Mouse (Mus musculus) gastrocnemius, postnatal 25 days (tissue): ENCODE results near the gene Cntnap5c. TPM values are rescaled to one million over a fixed set of nuclear protein-coding genes. Genes with fewer than 3 reads are reported as not detected.
"Not testable (repeated sequence)": the region's sequence is repeated elsewhere in the genome, so short reads cannot be mapped to it uniquely, and the experiment has no call there.

Experiments used
- DNase-seq: peaks from one replicate; pipeline ENCODE4 v3.0.0; 2022
- long read RNA-seq, 2 experiments: library from polyadenylated mRNA; stranded (forward); transcript quantifications; one replicate each; pipeline ENCODE4 v2.0.0; 2021
- total RNA-seq, 2 experiments: library from RNA; stranded (reverse); gene quantifications; 1 replicate in 1 of 2; 2 replicates in 1 of 2; pipeline ENCODE4 v1.2.3; 2021

The Cntnap5c gene
- total RNA-seq: not detected
- long read RNA-seq, experiment 1: 0 reads
- long read RNA-seq, experiment 2: 0 reads

DNA sequence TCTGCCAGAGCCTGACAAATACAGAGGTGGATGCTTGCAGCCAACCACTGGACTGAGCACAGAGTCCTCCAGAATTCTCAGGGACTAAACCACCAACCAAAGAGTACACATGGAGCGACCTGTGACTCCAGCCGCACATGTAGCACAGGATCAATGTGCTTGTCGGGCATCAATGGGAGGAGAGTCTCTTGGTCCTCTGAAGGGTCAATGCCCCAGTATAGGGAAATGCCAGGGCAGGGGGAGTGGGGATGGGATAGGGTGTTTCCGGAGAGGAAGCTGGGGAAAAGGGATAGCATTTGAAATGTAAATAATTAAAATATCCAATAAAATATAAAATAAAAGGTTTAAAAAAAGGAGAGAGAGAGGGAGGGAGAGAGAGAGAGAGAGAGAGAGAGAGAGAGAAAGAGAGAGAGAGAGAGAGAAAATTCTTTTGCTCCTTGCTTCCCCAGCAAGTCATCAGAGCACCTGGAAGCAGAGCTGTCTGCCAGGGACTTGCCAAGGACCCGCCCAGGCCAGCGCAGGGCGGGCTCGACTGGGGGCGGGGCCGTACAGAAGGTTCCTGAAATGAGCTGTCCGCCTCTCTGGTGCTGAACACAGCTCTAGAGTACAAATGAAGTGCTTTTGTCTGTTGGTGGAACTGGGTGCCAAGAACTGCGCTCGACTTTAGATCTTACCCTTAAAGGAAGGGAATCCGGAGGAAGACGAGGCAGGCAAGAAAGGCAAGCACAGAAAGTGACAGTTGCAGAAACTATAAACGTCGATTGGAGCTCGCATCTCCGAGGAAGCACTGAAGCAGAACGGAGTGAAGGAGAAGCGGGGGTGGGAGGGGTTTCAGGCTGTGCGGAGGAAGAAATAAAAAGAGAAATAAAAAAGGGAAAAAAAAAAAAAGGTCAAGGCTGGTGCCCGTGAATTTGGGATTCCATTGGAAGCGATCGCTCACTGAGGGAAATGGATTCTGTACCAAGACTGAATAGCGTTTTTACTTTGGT lies at the start of gene Cntnap5c:
Gene Cntnap5c (plus strand): TSS at position 949 of the 989 bp plus-strand sequence.
- no peak for DNase-seq

DNA sequence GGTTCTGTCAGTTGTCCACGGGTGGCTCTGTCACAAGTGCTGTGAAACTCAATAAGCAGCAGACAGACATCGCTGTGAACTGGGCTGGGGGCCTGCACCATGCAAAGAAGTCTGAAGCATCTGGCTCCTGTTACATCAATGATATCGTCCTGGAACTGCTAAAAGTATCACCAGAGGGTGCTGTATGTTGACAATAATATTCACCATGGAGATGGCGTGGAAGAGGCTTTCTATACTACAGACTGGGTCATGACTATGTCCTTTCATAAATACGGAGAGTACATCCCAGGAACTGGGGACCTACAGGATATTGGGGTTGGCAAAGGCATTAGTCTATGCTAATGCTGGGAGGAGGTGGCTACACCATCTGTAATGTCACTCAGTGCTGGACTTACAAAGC lies 27.3 kb upstream of the Cntnap5c start, which contains the start of gene Gm21834:
Gene Gm21834 (minus strand): TSS at position 101 of the 400 bp plus-strand sequence.
- no peak for DNase-seq

DNA sequence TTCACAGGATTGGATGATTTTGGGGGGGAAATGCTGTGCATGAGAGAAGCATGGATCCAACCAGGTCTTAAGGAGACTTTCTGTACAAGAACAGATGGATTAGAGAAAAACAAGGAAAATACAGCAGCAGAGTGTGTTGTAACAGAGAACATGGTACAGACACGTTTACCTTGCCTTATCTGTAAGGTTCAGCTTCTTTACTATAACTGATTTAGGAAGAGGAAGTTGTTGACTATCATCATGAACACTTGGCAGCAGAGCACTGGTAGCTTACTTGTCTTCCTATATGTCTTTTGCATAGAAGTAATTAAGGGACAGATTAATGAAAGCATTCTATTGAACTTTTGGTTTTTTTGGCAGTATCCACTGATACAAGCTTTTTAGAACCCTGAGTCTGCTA lies 11.3 kb upstream of the Cntnap5c start:
- no peak for DNase-seq

DNA sequence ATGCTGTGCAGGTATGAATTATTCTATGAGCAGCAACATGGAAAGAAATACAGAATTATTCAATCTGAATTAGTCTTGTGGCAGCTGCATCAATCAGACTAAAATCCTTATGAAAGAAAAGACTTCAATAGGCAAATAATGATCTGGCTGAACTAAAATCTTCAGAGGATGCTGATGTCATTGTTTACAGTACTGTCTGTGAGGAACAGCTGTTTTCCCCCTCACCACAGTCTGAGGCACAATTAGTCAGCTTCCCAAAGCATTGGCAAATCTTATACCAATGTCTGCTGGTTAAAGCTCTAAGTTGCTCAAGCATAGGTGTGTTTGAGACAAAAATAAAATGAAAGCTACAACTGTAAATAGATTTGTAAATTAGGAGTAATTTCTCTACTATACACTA lies 2.1 kb upstream of the Cntnap5c start:
- DNase-seq: no peak

DNA sequence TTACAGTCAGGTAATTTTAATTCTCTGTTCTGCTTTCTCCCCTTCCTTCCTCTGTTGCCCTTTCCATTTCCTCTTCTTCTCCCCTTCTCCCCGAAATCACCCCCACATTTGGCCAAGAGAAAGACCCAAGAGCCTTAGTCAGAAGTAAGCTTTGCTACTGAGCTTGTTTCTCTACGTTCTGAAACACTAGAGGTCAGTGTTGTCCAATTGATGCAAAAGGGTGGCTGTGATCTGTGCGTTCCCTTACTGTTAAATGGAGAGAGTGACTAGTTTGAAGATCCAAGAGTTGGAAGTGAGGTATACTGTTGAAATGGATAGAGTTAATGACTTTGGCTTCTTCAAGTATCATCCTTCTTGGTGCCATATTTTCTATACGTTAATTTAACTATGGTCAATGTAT lies 1.5 kb downstream of the Cntnap5c start:
- no peak for DNase-seq

DNA sequence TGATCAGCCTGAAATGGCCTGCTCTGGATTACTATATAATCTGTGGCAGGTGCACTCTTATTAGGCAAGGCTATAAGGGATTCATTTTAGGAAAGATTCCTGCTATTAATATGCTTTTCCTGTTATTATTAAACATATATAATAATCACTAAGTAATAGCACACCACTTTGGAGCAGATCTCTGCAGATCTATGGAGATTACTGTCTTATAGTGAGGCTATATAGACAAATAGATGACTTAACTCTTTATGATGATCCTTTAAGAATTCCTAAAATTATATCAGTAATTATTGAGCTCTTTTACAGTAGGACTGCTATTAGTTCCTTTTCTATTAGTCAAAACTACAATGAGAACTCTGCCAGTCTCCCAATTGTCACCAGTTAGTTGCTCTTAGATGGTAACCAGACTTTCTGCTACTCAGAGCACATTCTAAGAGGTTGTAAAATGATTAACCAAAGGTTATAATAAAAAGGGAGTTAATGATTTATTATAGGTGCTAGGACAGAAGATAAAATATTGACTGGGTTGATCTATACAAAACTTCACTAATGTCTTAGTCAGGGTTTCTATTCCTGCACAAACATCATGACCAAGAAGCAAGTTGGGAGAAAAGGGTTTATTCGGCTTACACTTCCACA lies 18.9 kb downstream of the Cntnap5c start:
- DNase-seq: no peak

DNA sequence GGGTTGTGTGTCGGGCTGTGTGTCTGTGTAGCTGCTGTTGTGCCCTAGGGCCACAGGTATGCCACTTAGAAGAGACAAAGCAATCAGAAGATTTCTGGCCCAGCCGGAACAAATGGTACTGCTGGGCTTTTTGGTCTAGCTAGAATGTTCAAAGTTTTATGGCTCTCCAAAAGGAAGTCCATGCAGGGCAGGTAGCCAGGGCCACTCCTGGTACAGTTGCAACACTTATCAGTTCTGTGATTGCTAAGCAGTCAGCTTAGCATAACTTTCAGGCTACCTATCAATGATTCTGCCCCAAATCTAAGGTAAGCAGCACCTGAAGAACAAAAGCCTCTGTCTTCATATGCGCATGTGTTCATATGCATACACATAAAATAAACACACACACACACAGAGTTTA lies 26.0 kb downstream of the Cntnap5c start:
- DNase-seq: no peak

DNA sequence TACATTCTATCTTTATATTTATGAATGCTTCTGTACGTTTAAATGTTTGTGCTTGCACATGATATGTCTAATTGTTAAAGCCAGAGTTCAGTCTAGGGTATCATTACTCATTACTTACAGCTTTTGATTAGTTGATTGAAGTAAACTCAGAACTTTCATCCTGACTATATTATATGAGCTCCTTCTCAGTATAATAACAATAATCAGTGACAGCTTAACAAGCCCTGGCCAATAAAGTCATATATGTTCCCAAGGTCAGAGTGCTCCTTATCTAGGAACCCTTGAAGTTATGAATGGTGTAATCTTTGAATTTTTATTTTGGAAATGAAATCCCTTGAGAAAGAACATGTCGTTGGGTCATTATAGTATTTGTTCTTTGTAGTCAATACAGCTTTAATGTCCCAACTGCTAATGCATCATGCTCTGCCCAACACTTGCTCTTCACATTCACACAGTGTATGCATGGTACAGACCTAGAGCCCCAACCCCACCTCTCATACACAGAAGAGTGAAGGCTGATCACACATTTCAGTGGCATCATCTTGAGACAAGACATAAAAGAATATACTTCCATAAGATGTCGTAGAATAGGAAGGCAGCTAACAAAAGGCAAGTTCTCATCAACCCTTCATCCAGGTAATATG lies 27.4 kb downstream of the Cntnap5c start:
- no peak for DNase-seq

DNA sequence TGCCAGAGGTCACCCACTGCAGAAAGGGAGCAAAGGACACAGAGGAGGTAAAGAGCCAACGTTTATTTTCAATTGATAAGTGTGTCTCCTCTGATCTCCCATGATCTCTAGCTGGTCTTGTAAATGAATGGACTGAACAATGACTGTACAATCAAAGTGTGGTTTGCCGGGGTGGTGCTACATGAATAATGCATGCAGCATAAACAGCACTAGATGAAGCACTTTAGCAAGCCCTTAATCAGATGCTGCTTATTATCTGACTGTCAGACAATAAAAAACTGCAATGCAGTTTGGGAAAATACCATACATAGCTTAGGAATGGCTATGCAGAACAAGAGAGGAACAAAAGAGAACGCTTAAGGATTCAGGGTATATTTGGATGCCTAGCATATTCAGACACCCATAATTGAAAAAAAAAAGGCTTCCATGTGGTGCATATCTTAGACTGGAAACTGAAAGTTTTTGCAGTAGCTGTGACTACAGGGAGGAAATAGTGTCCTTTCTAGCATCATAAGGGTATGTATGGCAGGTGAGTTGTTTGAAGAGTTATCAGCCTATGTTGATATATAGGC lies 30.1 kb downstream of the Cntnap5c start:
- no peak for DNase-seq

DNA sequence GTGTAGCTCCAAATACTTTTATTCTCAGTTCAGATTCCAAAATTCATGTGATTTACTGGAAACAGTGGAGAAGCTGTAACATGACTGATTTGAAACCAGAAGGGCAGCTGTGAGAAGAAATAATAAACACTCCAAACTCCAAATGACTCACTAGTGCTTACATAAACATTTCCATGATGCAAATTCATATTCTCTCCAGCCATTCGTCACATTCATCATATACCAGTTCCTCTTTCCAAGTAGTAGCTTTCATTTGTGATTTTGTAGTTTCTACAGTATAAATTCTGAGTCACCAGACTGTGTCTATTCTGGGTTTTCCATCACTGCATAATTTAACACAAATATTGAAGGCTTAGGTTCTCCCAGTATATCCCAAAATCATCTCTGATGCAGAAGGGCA lies 31.8 kb downstream of the Cntnap5c start:
- DNase-seq: no peak

DNA sequence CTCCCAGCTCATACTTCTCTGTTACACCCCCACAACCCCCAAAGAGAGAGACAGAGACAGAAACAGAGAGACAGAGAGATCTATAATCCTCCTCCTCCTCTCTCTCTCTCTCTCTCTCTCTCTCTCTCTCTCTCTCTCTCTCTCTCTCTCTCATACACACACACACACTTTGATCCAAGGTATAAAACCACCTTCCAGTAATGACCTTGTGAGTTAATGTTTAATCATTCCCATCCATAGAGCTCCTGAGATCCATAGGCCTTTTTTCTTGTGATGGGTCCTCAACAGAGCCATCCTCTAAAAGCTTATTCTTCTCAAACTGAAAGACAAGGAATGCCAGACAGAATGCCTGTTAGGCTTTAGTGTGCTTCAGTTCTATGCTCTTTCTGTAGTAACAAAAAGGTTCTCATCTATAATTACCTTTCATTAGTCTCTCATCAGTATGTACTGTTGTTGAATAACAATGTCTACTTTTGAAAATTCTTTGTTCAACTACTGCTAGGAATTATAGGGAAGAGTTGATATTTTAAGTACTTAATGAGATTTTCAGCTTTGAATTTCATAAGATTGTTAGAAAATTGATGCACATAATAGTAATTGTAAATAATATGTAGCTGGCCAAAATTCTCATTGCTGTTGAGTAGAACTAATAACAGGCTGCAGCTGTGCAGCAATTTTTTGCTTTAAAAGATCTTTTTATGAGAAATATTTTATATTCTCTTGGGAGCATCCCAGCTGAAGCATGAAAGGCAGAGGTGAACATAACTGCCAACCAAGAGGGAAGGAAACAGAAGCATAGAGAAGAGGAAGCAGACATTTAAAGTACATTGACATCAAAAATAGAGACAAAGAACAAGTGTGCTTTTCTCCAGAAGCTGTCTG lies 68.0 kb downstream of the Cntnap5c start:
- DNase-seq: no peak

DNA sequence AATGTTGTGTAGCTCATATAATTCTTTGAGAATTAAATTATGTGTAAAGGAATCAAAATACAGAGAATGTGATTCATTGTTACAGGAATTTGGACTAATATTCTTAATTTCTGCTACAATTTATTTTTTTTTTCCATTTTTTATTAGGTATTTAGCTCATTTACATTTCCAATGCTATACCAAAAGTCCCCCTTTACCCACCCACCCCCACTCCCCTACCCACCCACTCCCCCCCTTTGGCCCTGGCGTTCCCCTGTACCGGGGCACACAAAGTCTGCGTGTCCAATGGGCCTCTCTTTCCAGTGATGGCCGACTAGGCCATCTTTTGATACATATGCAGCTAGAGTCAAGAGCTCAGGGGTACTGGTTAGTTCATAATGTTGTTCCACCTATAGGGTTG lies 86.4 kb downstream of the Cntnap5c start:
- DNase-seq: not testable (repeated sequence)

DNA sequence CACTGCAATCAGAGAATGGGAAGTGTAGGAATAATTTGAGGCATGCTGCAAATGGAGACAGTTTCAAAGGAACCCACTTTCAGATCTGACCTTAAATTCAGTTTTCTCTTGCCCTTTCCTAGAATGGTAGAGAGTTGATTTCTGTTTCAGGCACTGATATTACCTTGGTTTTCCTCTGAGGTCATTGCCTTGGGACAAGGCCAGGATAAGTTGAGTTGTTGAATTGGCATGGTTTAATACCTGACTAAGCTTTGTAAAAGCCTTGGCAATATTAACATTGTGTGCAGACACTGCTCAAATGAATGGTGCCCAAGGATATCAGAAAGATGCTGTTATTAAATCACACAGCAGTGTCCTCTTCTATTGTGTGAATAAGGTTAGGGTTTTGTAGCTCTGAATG lies 96.6 kb downstream of the Cntnap5c start:
- no peak for DNase-seq

DNA sequence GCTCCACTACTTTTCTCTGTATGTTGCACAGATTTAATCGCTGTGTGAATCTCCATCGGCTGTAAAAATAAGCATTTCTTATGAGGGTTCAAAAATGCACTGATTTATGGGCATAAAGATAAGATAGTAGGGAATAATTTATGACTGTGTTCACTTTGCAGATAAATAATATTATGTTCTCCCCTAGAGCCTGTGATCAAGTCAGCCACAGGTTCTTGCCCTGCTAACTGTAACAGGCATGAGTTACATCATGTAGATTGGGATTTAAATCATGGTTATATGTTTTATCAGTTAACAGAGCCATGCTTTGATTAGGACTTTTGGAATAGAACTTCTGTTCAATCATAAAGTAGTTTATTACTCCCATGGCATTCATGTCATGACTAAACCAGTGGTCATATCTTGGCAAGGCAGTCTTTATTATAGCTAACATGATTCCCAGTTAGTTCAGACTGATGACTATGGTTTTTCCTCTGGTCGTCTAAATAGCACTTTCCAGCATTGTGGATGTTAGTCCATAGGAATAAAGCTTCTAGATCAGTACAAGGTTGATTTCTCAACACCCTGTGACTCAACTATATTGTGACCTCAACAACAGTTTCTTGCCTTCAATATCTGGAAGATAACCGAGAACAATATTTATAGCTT lies 118.5 kb downstream of the Cntnap5c start:
- DNase-seq: no peak

DNA sequence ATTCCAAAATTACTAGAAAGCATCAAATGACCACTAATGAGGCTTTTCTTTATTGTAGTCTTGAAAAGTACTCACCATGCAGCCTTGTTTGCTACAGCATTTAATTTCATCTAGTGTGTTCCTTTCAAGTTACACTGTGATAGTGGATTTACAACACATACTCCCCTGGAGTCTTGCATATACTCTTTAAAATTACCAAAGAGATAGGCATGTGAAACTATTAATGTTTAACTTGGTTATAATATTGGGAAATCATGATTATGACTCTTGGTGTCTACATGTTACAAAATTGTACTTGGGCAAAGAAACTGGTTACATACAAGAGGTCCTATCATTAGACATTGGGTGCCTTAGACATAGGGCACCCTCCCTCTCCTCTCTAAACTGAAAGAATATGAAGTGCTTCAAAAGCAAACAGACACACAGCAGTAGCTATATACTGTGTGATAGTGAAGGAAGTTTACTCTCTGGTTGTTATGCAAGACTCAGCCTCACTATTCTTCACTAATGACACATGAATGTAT lies 142.5 kb downstream of the Cntnap5c start:
- no peak for DNase-seq

DNA sequence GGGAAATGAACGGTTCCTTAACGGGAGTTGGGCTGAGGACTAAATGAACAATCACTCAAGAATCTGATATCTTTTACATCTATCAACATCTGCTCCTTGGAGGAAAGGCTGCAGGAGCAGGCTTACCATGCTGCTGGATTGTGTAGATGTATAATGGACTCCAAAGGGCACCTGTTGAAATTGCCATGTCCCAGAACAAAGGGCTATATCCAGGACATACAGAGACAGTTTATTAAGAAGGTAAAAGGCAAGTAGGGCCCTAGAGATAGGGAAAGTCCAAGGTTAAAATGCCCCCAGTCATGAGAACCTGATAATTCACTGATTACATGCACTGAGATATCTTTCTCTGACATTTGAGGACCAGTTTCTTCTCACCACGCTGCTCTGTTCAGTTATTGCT lies 214.9 kb downstream of the Cntnap5c start:
- DNase-seq: no peak

DNA sequence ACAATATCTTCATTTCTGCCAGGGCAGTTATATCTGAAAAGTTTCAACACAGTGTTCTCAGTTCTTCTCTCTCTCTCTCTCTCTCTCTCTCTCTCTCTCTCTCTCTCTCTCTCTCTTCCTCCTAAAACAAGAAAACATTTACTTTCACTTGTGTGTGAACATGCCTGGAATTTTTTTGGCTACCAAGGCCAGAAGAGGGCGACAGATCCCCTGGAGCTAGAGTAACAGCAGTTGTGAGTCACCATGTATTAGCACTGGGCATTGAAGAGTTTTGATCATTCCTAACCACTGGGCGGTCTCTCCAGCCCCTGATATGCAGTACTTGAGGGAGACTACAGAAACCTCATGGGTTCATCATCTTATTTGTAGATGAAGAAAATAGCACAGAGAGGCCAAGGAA lies 219.1 kb downstream of the Cntnap5c start:
- no peak for DNase-seq

DNA sequence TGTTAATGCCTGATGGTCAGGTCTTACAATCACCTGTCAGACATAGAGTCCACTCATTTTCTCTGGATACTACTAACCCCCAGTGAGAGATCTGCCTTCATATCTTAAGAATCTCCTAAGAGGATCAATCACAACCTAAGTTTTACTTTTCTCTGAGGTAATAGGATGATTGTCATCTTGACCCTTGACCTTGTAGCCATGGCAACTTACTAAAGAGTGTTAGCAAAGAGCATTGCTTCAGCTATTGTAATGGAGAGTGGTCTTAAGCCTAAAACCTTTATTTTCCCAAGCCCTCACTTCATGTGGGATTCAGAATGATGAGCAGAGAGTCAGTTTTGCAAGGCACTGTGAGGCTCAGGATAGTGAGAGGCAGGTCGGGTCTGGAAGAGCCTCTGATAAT lies 227.1 kb downstream of the Cntnap5c start:
- DNase-seq: no peak

DNA sequence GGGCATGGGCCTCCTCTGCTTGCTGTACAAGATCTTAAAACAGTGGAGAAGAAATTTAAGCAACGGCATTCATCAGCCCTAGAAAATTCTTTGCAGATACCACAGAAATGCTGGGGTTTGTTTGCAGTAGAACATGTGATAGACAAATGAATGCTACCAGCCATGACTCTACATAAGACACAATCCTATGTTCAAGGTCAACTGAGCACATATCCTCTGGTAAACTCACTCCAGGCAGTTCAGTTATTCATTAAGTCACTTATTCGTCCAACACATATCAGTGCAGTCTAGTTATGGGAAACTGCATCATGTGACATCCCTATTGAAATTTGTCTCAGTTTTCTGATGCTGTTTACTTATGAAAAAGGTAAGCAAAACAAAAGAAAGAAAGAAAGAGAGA lies 229.7 kb downstream of the Cntnap5c start:
- no peak for DNase-seq

DNA sequence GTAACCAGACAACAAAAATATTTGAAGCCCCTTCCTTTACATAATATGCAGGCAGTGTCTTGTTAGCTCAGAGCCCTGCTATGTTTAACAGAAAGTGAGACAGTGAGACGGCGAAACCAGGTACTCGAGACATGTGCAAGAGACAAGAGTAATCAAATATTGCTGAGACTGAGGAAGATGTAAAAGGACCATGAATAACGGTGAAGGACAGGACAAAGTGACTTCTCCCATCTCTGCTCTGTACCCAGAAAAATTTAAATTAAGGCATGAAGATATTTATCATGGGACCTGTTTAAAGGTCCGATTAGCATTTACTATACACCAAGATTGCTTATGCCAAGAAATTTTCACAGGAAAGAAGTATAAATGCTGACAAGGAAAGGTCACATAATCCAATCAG lies 233.5 kb downstream of the Cntnap5c start:
- DNase-seq: no peak

DNA sequence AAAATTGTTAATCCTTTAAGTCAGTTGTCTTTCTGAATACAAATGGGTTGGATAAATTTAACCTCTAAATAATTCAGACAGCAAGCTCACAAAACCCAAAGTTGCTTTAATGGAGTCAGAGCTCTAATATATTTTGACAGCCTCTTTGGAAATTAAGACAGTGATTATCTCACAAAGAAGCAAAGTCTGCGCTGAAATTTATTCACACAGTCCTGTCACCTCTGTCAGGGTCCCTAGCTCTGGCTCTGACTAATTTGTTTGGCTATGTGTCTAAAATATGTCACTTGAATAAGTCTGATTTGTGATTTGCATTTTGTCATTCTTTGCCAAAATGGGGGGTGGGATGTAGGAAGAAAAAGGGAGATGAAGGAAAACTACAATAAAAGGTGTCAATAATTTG lies 234.0 kb downstream of the Cntnap5c start:
- DNase-seq: no peak
